Mouse (Mus musculus): ENCODE results near the gene Gtf2i. TPM values are rescaled to one million over a fixed set of nuclear protein-coding genes. Genes with fewer than 3 reads are reported as not detected.

Gene Gtf2i
- total and polyA plus RNA-seq, 3 experiments, result 28.4 to 60.9 (median 42.2) TPM

DNA sequence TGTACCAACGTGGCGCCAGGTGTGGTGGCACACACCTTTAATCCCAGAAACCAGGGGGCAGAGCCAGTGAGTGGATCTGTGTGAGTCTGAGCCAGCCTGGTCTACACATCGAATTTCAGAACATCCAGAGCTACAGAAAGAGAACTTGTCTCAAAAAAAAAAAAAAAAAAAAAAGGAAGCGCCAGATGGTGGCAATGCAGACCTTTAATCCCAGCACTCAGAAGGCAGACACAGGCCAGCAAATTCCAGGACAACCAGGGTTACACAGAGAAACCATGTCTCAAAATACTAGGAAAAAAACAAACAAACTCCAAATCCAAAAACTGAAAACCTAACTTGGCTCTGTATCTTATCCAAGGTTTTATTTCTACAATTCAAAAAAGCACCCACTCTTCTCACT lies 44.0 kb downstream of the Gtf2i start:
- no peak overlapping the region for H3K4me2 ChIP-seq (ENCODE audit: insufficient read depth, low read depth, poor library complexity, severe bottlenecking)
- no peaks in the 10 kb centered on the region for H3K9me3 ChIP-seq (replicated peaks; ENCODE audit: low read length)
- in situ Hi-C loops (cut with MboI; ENCODE audit: low pct_ligation_motif_present, low pct_unique_long_range_greater_than_20kb, low sequenced_read_pairs) (no loop called here), dilution Hi-C loops (cut with MboI; ENCODE audit: extremely low pct_ligation_motif_present, extremely low pct_unique_long_range_greater_than_20kb, low sequenced_read_pairs) (no loop called here)
- no peak overlapping the region for H3K27ac ChIP-seq (ENCODE audit: insufficient read depth, low read depth)
- H3K79me2 ChIP-seq (replicated peaks; ENCODE audit: control insufficient read depth, extremely low read depth, insufficient read depth, poor library complexity, severe bottlenecking), result no peaks in the 10 kb centered on the region
- no peaks in the 10 kb centered on the region for H3K27me3 ChIP-seq (replicated peaks)
- no peak for TF ChIP-seq USF1 (IDR thresholded peaks at IDR 0.05; ENCODE audit: low read depth, low read length)
- peak in 1 of 2 experiments; percentile 9; a peak in 1 of 4 replicates for TF ChIP-seq CTCF (conservative IDR thresholded peaks at IDR 0.05 in 1 of 2, IDR thresholded peaks at IDR 0.05 in 1 of 2; ENCODE audit: low read depth in 2 of 2, low read length in 2 of 2)
- TF ChIP-seq ZNF384 (IDR thresholded peaks at IDR 0.05; ENCODE audit: low read depth, low read length), result peak; percentile 85
- no peak for TF ChIP-seq NELFE (IDR thresholded peaks at IDR 0.05; ENCODE audit: low read depth, low read length)
- peaks cover 11 to 55% of the 10 kb centered on the region in 2 experiments for H3K4me1 ChIP-seq (ENCODE audit: control insufficient read depth in 1 of 2, insufficient read depth in 2 of 2)
- H3K4me3 ChIP-seq (replicated peaks in 1 of 3; ENCODE audit: low read depth in 2 of 3, low read length in 2 of 3, poor library complexity in 1 of 3), result no peak overlapping the region
- DNase-seq (ENCODE audit: extremely low read depth), result no peak
- peaks cover 47 to 63% of the 10 kb centered on the region in 2 experiments for H3K36me3 ChIP-seq (replicated peaks in 1 of 2; ENCODE audit: control insufficient read depth in 1 of 2, insufficient read depth in 1 of 2, low read length in 1 of 2)
- no peak overlapping the region for H3K9ac ChIP-seq (ENCODE audit: insufficient read depth, low read depth)

DNA sequence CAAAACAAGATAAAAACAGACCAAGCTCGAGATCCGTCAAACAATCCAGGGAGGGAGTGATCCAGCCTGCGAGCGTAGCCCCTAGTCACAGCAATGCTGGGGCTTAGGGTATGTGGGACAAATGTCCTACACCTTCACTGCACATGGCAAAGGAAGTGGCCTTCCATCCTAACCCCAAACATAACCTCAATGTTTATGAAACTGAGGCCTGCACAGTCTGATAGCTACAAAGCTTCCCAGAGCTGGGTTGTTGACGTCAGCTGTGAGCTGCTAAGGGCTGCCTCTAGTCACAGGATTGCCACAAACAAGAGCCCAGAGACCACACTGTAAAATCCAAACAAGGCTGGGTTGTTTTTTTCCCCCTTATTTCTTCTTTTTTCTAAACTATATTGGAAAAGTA lies 44.8 kb downstream of the Gtf2i start:
- Histone ChIP-seq H3K4me1 (ENCODE audit: control insufficient read depth in 1 of 2, insufficient read depth in 2 of 2) (peaks cover 11 to 53% of the 10 kb centered on the region in 2 experiments), H3K36me3 (replicated peaks in 1 of 2; ENCODE audit: control insufficient read depth in 1 of 2, insufficient read depth in 1 of 2, low read length in 1 of 2) (peaks cover 46 to 62% of the 10 kb centered on the region in 2 experiments), H3K4me3 (replicated peaks in 1 of 3; ENCODE audit: low read depth in 2 of 3, low read length in 2 of 3, poor library complexity in 1 of 3) (no peak overlapping the region), H3K9ac (ENCODE audit: insufficient read depth, low read depth) (no peak overlapping the region), H3K27me3 (replicated peaks) (no peaks in the 10 kb centered on the region), H3K27ac (ENCODE audit: insufficient read depth, low read depth) (no peak overlapping the region), H3K4me2 (ENCODE audit: insufficient read depth, low read depth, poor library complexity, severe bottlenecking) (no peak overlapping the region), H3K79me2 (replicated peaks; ENCODE audit: control insufficient read depth, extremely low read depth, insufficient read depth, poor library complexity, severe bottlenecking) (no peaks in the 10 kb centered on the region), H3K9me3 (replicated peaks; ENCODE audit: low read length) (no peaks in the 10 kb centered on the region)
- dilution Hi-C loops (cut with MboI; ENCODE audit: extremely low pct_ligation_motif_present, extremely low pct_unique_long_range_greater_than_20kb, low sequenced_read_pairs), result no loop called here
- in situ Hi-C loops (cut with MboI; ENCODE audit: low pct_ligation_motif_present, low pct_unique_long_range_greater_than_20kb, low sequenced_read_pairs), result no loop called here
- DNase-seq (ENCODE audit: extremely low read depth), result peak; percentile 43
- TF ChIP-seq CHD1 (IDR thresholded peaks at IDR 0.05; ENCODE audit: low read depth, low read length), result no peak
- TF ChIP-seq MYC (IDR thresholded peaks at IDR 0.05; ENCODE audit: low read depth, low read length), result no peak
- TF ChIP-seq PAX5 (IDR thresholded peaks at IDR 0.05; ENCODE audit: low read length), result no peak
- TF ChIP-seq ZKSCAN1 (IDR thresholded peaks at IDR 0.05; ENCODE audit: borderline replicate concordance, low read depth, low read length), result no peak
- no peak for TF ChIP-seq JUND (conservative IDR thresholded peaks at IDR 0.05; ENCODE audit: low read depth, low read length)
- TF ChIP-seq TCF12 (IDR thresholded peaks at IDR 0.05; ENCODE audit: low read depth, low read length), result no peak
- no peak for TF ChIP-seq POLR2A (IDR thresholded peaks at IDR 0.05; ENCODE audit: low read depth, low read length)
- TF ChIP-seq ETS1 (conservative IDR thresholded peaks at IDR 0.05; ENCODE audit: low read depth, low read length), result peak; percentile 52
- no peak for TF ChIP-seq KAT2A (IDR thresholded peaks at IDR 0.05; ENCODE audit: insufficient replicate concordance, low read length)
- no peak for TF ChIP-seq E2F4 (IDR thresholded peaks at IDR 0.05; ENCODE audit: insufficient replicate concordance, low read depth, low read length)
- peak; percentile 20; the same call in 1 of the 2 replicates for TF ChIP-seq EP300 (IDR thresholded peaks at IDR 0.05; ENCODE audit: low read length)
- TF ChIP-seq NRF1 (IDR thresholded peaks at IDR 0.05; ENCODE audit: low read depth, low read length), result no peak
- no peak for TF ChIP-seq MXI1 (IDR thresholded peaks at IDR 0.05; ENCODE audit: low read depth, low read length)
- no peak for TF ChIP-seq USF1 (IDR thresholded peaks at IDR 0.05; ENCODE audit: low read depth, low read length)
- peak; percentile 29; the same call in 1 of the 2 replicates for TF ChIP-seq BHLHE40 (IDR thresholded peaks at IDR 0.05; ENCODE audit: low read depth, low read length)
- 0 out of 2 replicates have a peak, but pooled peaks have one; percentile 26 for TF ChIP-seq IRF4 (IDR thresholded peaks at IDR 0.05; ENCODE audit: low read depth, low read length)
- no peak for TF ChIP-seq MAFK (IDR thresholded peaks at IDR 0.05; ENCODE audit: insufficient replicate concordance, low read length)
- TF ChIP-seq ZNF384 (IDR thresholded peaks at IDR 0.05; ENCODE audit: low read depth, low read length), result no peak

All from CH12.LX (cell line).